Mouse (Mus musculus): ENCODE measurements around the gene Gm21440. TPM values are rescaled to one million over a fixed set of nuclear protein-coding genes. Genes with fewer than 3 reads are reported as not detected.
"Not testable (repeated sequence)": the region's sequence is repeated elsewhere in the genome, so short reads cannot be mapped to it uniquely, and the experiment has no call there.

Gene Gm21440
- not detected in 2 replicates for polyA plus RNA-seq (2015; fragmentation: Nextera tagmentation; extraction: Ambion mirVana)

DNA sequence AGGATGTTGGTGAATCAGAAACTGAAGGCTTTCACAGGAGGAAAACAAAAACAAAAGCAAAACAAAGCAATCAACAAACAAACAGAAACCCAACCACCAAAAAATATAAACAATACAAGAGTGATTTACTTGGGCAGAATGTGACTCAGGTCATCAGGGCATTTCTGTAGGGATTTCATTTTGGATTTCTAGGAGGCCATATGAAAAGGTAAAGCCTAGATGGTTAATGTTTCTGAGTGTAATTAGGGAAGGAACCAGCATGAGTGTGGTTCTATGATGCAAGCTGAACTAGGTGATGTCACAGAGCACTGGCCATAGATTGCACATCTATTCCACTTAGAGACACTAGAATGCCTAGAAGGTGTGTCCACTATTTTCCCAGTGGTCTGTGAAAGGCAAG is at the start of gene Gm21440, which contains the start of gene Gm21454:
Gene Gm21440 (plus strand): TSS at position 301 of the 400 bp plus-strand sequence.
Gene Gm21454 (plus strand): TSS at position 352 of the 400 bp plus-strand sequence.
- not testable (repeated sequence) for H3K27me3 ChIP-seq; ATAC-seq (replicated peaks; ENCODE audit: low FRiP score); H3K27ac ChIP-seq; H3K9ac ChIP-seq; H3K4me1 ChIP-seq; H3K36me3 ChIP-seq; H3K9me3 ChIP-seq (replicated peaks); H3K4me3 ChIP-seq (replicated peaks); H3K4me2 ChIP-seq

- H3K27ac ChIP-seq; ATAC-seq (replicated peaks; ENCODE audit: low FRiP score); H3K4me3 ChIP-seq (replicated peaks); H3K36me3 ChIP-seq; H3K9ac ChIP-seq; H3K4me2 ChIP-seq; H3K27me3 ChIP-seq; H3K4me1 ChIP-seq; H3K9me3 ChIP-seq (replicated peaks): not testable (repeated sequence)
- WGBS: no CpG with 5 or more reads among the region's 3 CpGs
These were observed 28.4 kb upstream of the Gm21440 start, which contains the start of gene Gm21828 for GRCm38 (mm10) chrY:13223828-13224227. TSS of gene Gm21828 (minus strand) at chrY:13223928.

Other genes starting within 250 kb of the Gm21440 start
- gene Gm20807, start 209.5 kb upstream of the Gm21440 start, polyA plus RNA-seq (2015; fragmentation: Nextera tagmentation; extraction: Ambion mirVana): not detected in 2 replicates
- not detected in 2 replicates for gene Gm21891, start 118.9 kb upstream of the Gm21440 start, polyA plus RNA-seq (2015; fragmentation: Nextera tagmentation; extraction: Ambion mirVana)
- not detected in 2 replicates for gene Gm21425, start 90.4 kb upstream of the Gm21440 start, polyA plus RNA-seq (2015; fragmentation: Nextera tagmentation; extraction: Ambion mirVana)
- gene Gm21828, start 28.5 kb upstream of the Gm21440 start, polyA plus RNA-seq (2015; fragmentation: Nextera tagmentation; extraction: Ambion mirVana): not detected in 2 replicates
- not detected in 2 replicates for gene Gm21454, start 51 bp downstream of the Gm21440 start, polyA plus RNA-seq (2015; fragmentation: Nextera tagmentation; extraction: Ambion mirVana)
- gene Gm21725, start 96.7 kb downstream of the Gm21440 start, polyA plus RNA-seq (2015; fragmentation: Nextera tagmentation; extraction: Ambion mirVana): not detected in 2 replicates
- gene Gm21866, start 213.2 kb downstream of the Gm21440 start, polyA plus RNA-seq (2015; fragmentation: Nextera tagmentation; extraction: Ambion mirVana): not detected in 2 replicates
- gene Gm20773, start 241.6 kb downstream of the Gm21440 start, polyA plus RNA-seq (2015; fragmentation: Nextera tagmentation; extraction: Ambion mirVana): not detected in 2 replicates